Mouse (Mus musculus) liver, embryonic 14.5 days (tissue): Measurements from ENCODE around the gene Rell1. TPM values are rescaled to one million over a fixed set of nuclear protein-coding genes. Genes with fewer than 3 reads are reported as not detected.
"Not testable (repeated sequence)": the region's sequence is repeated elsewhere in the genome, so short reads cannot be mapped to it uniquely, and the experiment has no call there.

ENCODE experiments used
- ATAC-seq: fragments of 200-750 bp; cut with Nextera tagmentation; 2 replicates; pipeline ENCODE4 v1.8.0; 2017; ENCODE audit warnings: moderate number of reproducible peaks, mild to moderate bottlenecking, moderate library complexity; ENCODE audit not compliant: insufficient read depth
- DNase-seq, 3 experiments: peaks; one replicate each; pipeline ENCODE4 v3.0.0-alpha.2; 2012 to 2013; ENCODE audit warnings: low read depth in 3 of 3, low spot score in 3 of 3
- H3K27ac ChIP-seq: fragments of 300-500 bp; sonication (generic); 2 replicates; pipeline ENCODE4 v1.5.1; 2014; ENCODE audit warnings: moderate library complexity, mild to moderate bottlenecking, control low read depth, inconsistent platforms
- H3K27me3 ChIP-seq: fragments of 300-500 bp; sonication (generic); 2 replicates; pipeline ENCODE4 v1.6.1; 2014; ENCODE audit warnings: mild to moderate bottlenecking, low read length, moderate library complexity; ENCODE audit not compliant: control insufficient read depth, insufficient read depth
- H3K36me3 ChIP-seq: fragments of 300-500 bp; sonication (generic); replicated peaks from 2 replicates; pipeline ENCODE4 v1.6.1; 2014; ENCODE audit warnings: low read depth; ENCODE audit not compliant: control insufficient read depth, insufficient read depth
- H3K4me1 ChIP-seq, 2 experiments: fragments of 200-500 bp in 1 of 2; fragments of 300-500 bp in 1 of 2; sonication (generic) in 1 of 2; replicated peaks; 2 replicates each; pipeline ENCODE4 v1.6.1; 2012 to 2014; ENCODE audit warnings: antibody characterized with exemption in 1 of 2, inconsistent platforms in 1 of 2, low read length in 1 of 2; ENCODE audit not compliant: control insufficient read depth in 2 of 2, insufficient read depth in 2 of 2
- H3K4me2 ChIP-seq: fragments of 300-500 bp; sonication (generic); 2 replicates; pipeline ENCODE4 v1.6.1; 2014; ENCODE audit warnings: low read depth, mild to moderate bottlenecking, control low read depth, moderate library complexity
- H3K4me3 ChIP-seq, 2 experiments: fragments of 200-500 bp in 1 of 2; fragments of 300-500 bp in 1 of 2; sonication (generic) in 1 of 2; 2 replicates each; pipeline ENCODE4 v1.5.1; 2012 to 2014; ENCODE audit warnings: low read depth in 2 of 2, low read length in 2 of 2, mild to moderate bottlenecking in 2 of 2, control low read depth in 1 of 2, inconsistent platforms in 1 of 2, moderate library complexity in 1 of 2; ENCODE audit not compliant: insufficient read depth in 1 of 2
- H3K9ac ChIP-seq: fragments of 300-500 bp; sonication (generic); replicated peaks from 2 replicates; pipeline ENCODE4 v1.6.1; 2014; ENCODE audit warnings: mild to moderate bottlenecking, control low read depth, moderate library complexity
- H3K9me3 ChIP-seq: fragments of 300-500 bp; sonication (generic); 2 replicates; pipeline ENCODE4 v1.6.1; 2016; ENCODE audit warnings: low read length, mixed read lengths; ENCODE audit not compliant: control insufficient read depth
- CTCF ChIP-seq: IDR thresholded peaks from 2 replicates; pipeline ENCODE4 v1.5.1; 2016; ENCODE audit warnings: antibody characterized with exemption, low read depth, control low read depth
- EP300 ChIP-seq: IDR thresholded peaks from 2 replicates; pipeline ENCODE4 v1.6.1; 2016; ENCODE audit warnings: antibody characterized with exemption, low read depth
- WGBS: fragments of 180-500 bp; shearing (Covaris S2); extraction: QIAGEN DNeasy Blood & Tissue Kit; methylation state at CpG from one replicate; pipeline ENCODE4 v1.1.7; 2014; ENCODE audit not compliant: insufficient replicate concordance; 5-methylcytosine and 5-hydroxymethylcytosine counted together
- polyA plus RNA-seq, 2 experiments: library from polyadenylated mRNA; depleted of rRNA in 1 of 2; stranded (reverse) in 1 of 2; unstranded in 1 of 2; fragments of >200 nt; fragmentation: Nextera tagmentation in 1 of 2; extraction: Ambion mirVana in 1 of 2; gene quantifications; 2 replicates each; pipeline versions ENCODE4 v1.2.1 to v1.2.3; 2012 to 2014

Gene Rell1
- polyA plus RNA-seq, 2 experiments = 4.3 to 4.4 TPM

GRCm38 (mm10) chr5:63906149-63907093 is 62.3 kb downstream of the Rell1 start:
- WGBS = 37% methylated on average over 13 of the region's 13 CpGs
- Histone ChIP-seq H3K4me1 (peaks cover 0 to 2% of the 10 kb centered on the region in 2 experiments; a peak in 2 of 4 replicates), H3K36me3 (no peaks in the 10 kb centered on the region), H3K9me3 (no peaks in the 10 kb centered on the region), H3K27ac (no peak overlapping the region), H3K9ac (no peak overlapping the region), H3K4me2 (no peak overlapping the region), H3K27me3 (no peaks in the 10 kb centered on the region), H3K4me3 (no peak overlapping the region)
- TF ChIP-seq CTCF = peak; percentile 95
- no peak for TF ChIP-seq EP300
- peak; percentile 37; the same call in 1 of the 2 replicates for ATAC-seq
- peak; percentile 47 to 52 (median 49) for DNase-seq

DNA sequence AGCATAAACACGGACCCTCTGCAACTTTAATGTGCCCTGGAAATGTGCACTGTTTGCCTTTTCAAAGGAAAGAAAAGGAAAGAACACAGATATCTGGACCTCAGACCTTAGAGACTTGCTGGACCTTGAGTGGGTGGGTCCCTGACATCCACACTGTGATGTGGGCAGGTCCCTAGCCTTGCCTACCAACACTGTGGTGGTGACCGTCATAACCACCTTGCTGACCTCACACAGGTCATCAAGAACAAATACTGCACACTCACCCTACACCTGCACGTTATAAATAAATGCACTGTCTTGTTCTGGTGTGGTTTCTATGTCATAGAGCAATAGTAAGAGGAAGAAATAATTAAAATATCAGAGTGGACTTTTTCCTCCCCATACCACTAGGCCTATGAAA is 65.4 kb downstream of the Rell1 start:
- Histone ChIP-seq H3K27me3 (no peaks in the 10 kb centered on the region), H3K4me3 (no peak overlapping the region), H3K27ac (no peak overlapping the region), H3K9me3 (no peaks in the 10 kb centered on the region), H3K9ac (no peak overlapping the region), H3K4me1 (peaks cover 0 to 2% of the 10 kb centered on the region in 2 experiments; a peak in 2 of 4 replicates), H3K36me3 (no peaks in the 10 kb centered on the region), H3K4me2 (no peak overlapping the region)
- TF ChIP-seq CTCF (no peak), EP300 (no peak)
- ATAC-seq (no peak), DNase-seq (no peak)
- WGBS = 56% methylated on average over 3 of the region's 3 CpGs

DNA sequence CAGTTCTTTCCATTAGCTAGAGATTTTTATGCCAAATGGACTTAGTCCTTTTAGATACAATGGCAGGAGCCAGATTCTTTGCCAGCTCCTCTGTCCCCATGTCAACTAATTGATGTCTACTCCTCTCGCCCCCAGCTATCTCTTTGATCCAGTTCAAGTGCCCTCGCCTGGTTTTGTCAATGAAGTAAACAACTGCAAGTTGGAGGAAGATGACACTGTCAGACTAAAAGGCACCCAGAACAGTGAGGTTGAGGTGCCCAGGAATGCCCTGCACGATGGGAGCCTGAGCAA is 70.9 kb downstream of the Rell1 start:
- DNase-seq (no peak), ATAC-seq (no peak)
- H3K4me2 ChIP-seq = no peak overlapping the region
- no peak overlapping the region for H3K9ac ChIP-seq
- no peaks in the 10 kb centered on the region for H3K36me3 ChIP-seq
- H3K9me3 ChIP-seq = no peaks in the 10 kb centered on the region
- H3K27ac ChIP-seq = no peak overlapping the region
- no peaks in the 10 kb centered on the region for H3K27me3 ChIP-seq
- 61% methylated on average over 3 of the region's 3 CpGs for WGBS
- peaks cover 0 to 1% of the 10 kb centered on the region in 2 experiments; a peak in 2 of 4 replicates for H3K4me1 ChIP-seq
- no peak overlapping the region for H3K4me3 ChIP-seq
- TF ChIP-seq CTCF = no peak
- no peak for TF ChIP-seq EP300

GRCm38 (mm10) chr5:63897001-63897819 is 71.5 kb downstream of the Rell1 start:
- not testable (repeated sequence) for DNase-seq, H3K27me3 ChIP-seq
- WGBS = 58% methylated on average over 5 of the region's 5 CpGs

DNA sequence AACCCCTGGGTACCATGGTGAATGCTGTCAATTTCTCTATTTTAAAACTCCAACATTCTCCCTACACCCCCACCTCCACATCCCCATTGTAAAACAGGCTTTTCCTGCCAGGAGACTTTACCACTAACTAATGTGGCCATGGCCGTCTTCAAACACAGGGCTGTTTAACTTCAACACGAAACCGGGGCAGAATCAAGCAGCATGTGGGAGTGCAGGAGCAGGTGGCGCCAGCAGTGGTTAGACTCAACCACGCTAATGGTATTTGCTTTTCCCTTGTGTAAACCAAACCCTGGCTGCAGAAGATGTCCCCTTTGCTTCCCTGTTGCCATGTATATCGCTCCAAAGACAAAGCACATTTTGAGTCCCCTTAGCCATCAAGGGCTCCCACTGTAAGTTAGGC is 76.8 kb downstream of the Rell1 start:
- Histone ChIP-seq H3K4me1 (peaks cover 0 to 4% of the 10 kb centered on the region in 2 experiments; a peak in 2 of 4 replicates), H3K27me3 (no peaks in the 10 kb centered on the region), H3K9me3 (no peaks in the 10 kb centered on the region), H3K4me2 (no peak overlapping the region), H3K36me3 (no peaks in the 10 kb centered on the region), H3K9ac (no peak overlapping the region), H3K27ac (no peak overlapping the region), H3K4me3 (no peak overlapping the region)
- 62% methylated on average over 6 of the region's 6 CpGs for WGBS
- TF ChIP-seq CTCF = no peak
- no peak for TF ChIP-seq EP300
- DNase-seq = peak in 1 of 3 experiments; percentile 4
- 0 out of 2 replicates have a peak, but pooled peaks have one; percentile 21 for ATAC-seq

More at GRCm38 (mm10) chr5:63897001-63897819, 71.5 kb downstream of the Rell1 start:
- H3K4me3 ChIP-seq, H3K36me3 ChIP-seq, H3K4me1 ChIP-seq, H3K9ac ChIP-seq, H3K4me2 ChIP-seq, H3K9me3 ChIP-seq, ATAC-seq, H3K27ac ChIP-seq: not testable (repeated sequence)
